Mouse (Mus musculus): ENCODE results near the gene Amer3.

Amer3 gene

GRCm38 (mm10) chr1:34560843-34561242 is 18.6 kb upstream of the Amer3 start, which contains the start of gene Prss40:
Gene Prss40 (minus strand): TSS chr1:34560943.
- H3K36me3 ChIP-seq (ENCODE audit: insufficient read depth, low read length): no peaks in the 10 kb centered on the region
- TF ChIP-seq CTCF (conservative IDR thresholded peaks at IDR 0.05; ENCODE audit: low read length): no peak
- TF ChIP-seq POU5F1 (IDR thresholded peaks at IDR 0.05; ENCODE audit: borderline replicate concordance, low read length): no peak
- TF ChIP-seq NANOG (IDR thresholded peaks at IDR 0.05; ENCODE audit: borderline replicate concordance, low read length): no peak
- H3K27me3 ChIP-seq (ENCODE audit: insufficient read depth, low read length): peaks cover 18% of the 10 kb centered on the region
- peak within 1 kb of the TSS; percentile 29; the same call in 1 of the 2 replicates for H3K4me3 ChIP-seq (replicated peaks; ENCODE audit: low read length)
- peaks cover 7% of the 10 kb centered on the region; the same call in 1 of the 2 replicates for H3K9me3 ChIP-seq (ENCODE audit: low read length)
- H3K4me1 ChIP-seq (replicated peaks; ENCODE audit: low read depth, low read length): peaks cover 12% of the 10 kb centered on the region

GRCm38 (mm10) chr1:34564383-34565045 is 14.9 kb upstream of the Amer3 start:
- peaks cover 7% of the 10 kb centered on the region; the same call in 1 of the 2 replicates for H3K9me3 ChIP-seq (ENCODE audit: low read length)
- no peak overlapping the region for H3K4me3 ChIP-seq (replicated peaks; ENCODE audit: low read length)
- no peaks in the 10 kb centered on the region for H3K36me3 ChIP-seq (ENCODE audit: insufficient read depth, low read length)
- TF ChIP-seq CTCF (conservative IDR thresholded peaks at IDR 0.05; ENCODE audit: low read length): no peak
- TF ChIP-seq POU5F1 (IDR thresholded peaks at IDR 0.05; ENCODE audit: borderline replicate concordance, low read length): no peak
- no peak for TF ChIP-seq NANOG (IDR thresholded peaks at IDR 0.05; ENCODE audit: borderline replicate concordance, low read length)
- H3K27me3 ChIP-seq (ENCODE audit: insufficient read depth, low read length): peaks cover 13% of the 10 kb centered on the region
- H3K4me1 ChIP-seq (replicated peaks; ENCODE audit: low read depth, low read length): peaks cover 15% of the 10 kb centered on the region

DNA sequence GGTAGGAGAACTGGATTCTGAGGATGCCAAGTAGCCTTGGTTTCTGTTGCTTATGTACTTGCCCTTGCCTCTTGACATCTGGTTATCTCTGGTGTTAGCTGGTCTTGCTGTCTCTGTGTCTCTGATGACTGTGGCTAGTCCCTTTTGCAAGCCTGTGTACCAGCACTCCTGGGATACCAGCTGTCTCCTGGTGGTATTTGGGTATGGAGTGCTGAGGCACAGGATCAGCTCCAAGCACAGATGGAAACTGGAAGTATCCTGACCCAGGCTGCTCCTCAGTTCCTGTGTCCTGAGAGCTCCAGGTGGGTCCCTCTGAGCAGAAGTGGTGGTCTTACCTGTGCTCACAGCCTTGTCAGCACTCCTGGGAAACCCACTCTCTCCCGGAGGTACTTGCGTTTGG is 11.3 kb upstream of the Amer3 start:
- peaks cover 7% of the 10 kb centered on the region; the same call in 1 of the 2 replicates for H3K9me3 ChIP-seq (ENCODE audit: low read length)
- H3K4me3 ChIP-seq (replicated peaks; ENCODE audit: low read length): no peak overlapping the region
- H3K4me1 ChIP-seq (replicated peaks; ENCODE audit: low read depth, low read length): peaks cover 20% of the 10 kb centered on the region
- H3K27me3 ChIP-seq (ENCODE audit: insufficient read depth, low read length): no peaks in the 10 kb centered on the region
- no peaks in the 10 kb centered on the region for H3K36me3 ChIP-seq (ENCODE audit: insufficient read depth, low read length)
- TF ChIP-seq POU5F1 (IDR thresholded peaks at IDR 0.05; ENCODE audit: borderline replicate concordance, low read length): no peak
- TF ChIP-seq NANOG (IDR thresholded peaks at IDR 0.05; ENCODE audit: borderline replicate concordance, low read length): no peak
- no peak for TF ChIP-seq CTCF (conservative IDR thresholded peaks at IDR 0.05; ENCODE audit: low read length)

- H3K36me3 ChIP-seq (ENCODE audit: insufficient read depth, low read length): no peaks in the 10 kb centered on the region
- peaks cover 24% of the 10 kb centered on the region for H3K4me1 ChIP-seq (replicated peaks; ENCODE audit: low read depth, low read length)
- no peak overlapping the region for H3K4me3 ChIP-seq (replicated peaks; ENCODE audit: low read length)
- TF ChIP-seq NANOG (IDR thresholded peaks at IDR 0.05; ENCODE audit: borderline replicate concordance, low read length): no peak
- TF ChIP-seq CTCF (conservative IDR thresholded peaks at IDR 0.05; ENCODE audit: low read length): no peak
- TF ChIP-seq POU5F1 (IDR thresholded peaks at IDR 0.05; ENCODE audit: borderline replicate concordance, low read length): no peak
- 0 out of 2 replicates have a peak, but pooled peaks cover under 1% of the 10 kb centered on the region for H3K9me3 ChIP-seq (ENCODE audit: low read length)
- H3K27me3 ChIP-seq (ENCODE audit: insufficient read depth, low read length): no peaks in the 10 kb centered on the region
Measured at GRCm38 (mm10) chr1:34569876-34570275, 9.6 kb upstream of the Amer3 start.

DNA sequence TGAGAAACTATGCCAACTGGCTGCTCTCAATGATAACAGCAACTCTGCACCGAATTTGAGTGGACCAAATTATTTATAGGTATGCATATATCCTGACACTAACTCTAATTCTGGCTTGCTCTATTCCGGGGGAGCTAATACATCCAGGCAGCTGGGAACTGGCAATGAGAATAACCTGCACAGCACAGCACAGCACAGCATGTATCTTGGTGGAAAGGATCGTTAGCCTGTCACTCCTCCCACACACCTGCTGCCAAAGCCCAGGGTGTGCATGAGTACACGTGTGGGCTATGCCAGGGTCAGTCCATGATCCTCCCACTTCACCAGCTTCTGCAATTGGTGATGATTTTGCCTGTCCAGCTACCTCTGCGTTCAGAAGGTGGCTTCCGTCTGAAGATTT is 8.0 kb upstream of the Amer3 start:
- H3K4me1 ChIP-seq (replicated peaks; ENCODE audit: low read depth, low read length): peaks cover 27% of the 10 kb centered on the region
- 0 out of 2 replicates have a peak, but pooled peaks cover 4% of the 10 kb centered on the region for H3K27me3 ChIP-seq (ENCODE audit: insufficient read depth, low read length)
- no peak overlapping the region for H3K4me3 ChIP-seq (replicated peaks; ENCODE audit: low read length)
- TF ChIP-seq CTCF (conservative IDR thresholded peaks at IDR 0.05; ENCODE audit: low read length) (no peak), POU5F1 (IDR thresholded peaks at IDR 0.05; ENCODE audit: borderline replicate concordance, low read length) (no peak), NANOG (IDR thresholded peaks at IDR 0.05; ENCODE audit: borderline replicate concordance, low read length) (no peak)
- no peaks in the 10 kb centered on the region for H3K9me3 ChIP-seq (ENCODE audit: low read length)
- no peaks in the 10 kb centered on the region for H3K36me3 ChIP-seq (ENCODE audit: insufficient read depth, low read length)

- no peak for TF ChIP-seq CTCF (conservative IDR thresholded peaks at IDR 0.05; ENCODE audit: low read length)
- H3K36me3 ChIP-seq (ENCODE audit: insufficient read depth, low read length): no peaks in the 10 kb centered on the region
- H3K9me3 ChIP-seq (ENCODE audit: low read length): no peaks in the 10 kb centered on the region
- no peak overlapping the region for H3K4me3 ChIP-seq (replicated peaks; ENCODE audit: low read length)
- H3K4me1 ChIP-seq (replicated peaks; ENCODE audit: low read depth, low read length): peaks cover 27% of the 10 kb centered on the region
- peaks cover 14% of the 10 kb centered on the region for H3K27me3 ChIP-seq (ENCODE audit: insufficient read depth, low read length)
Measured at GRCm38 (mm10) chr1:34573221-34573620, 6.2 kb upstream of the Amer3 start.

- peaks cover 19% of the 10 kb centered on the region for H3K4me1 ChIP-seq (replicated peaks; ENCODE audit: low read depth, low read length)
- H3K36me3 ChIP-seq (ENCODE audit: insufficient read depth, low read length): no peaks in the 10 kb centered on the region
- H3K9me3 ChIP-seq (ENCODE audit: low read length): no peaks in the 10 kb centered on the region
- TF ChIP-seq POU5F1 (IDR thresholded peaks at IDR 0.05; ENCODE audit: borderline replicate concordance, low read length): no peak
- peaks cover 65% of the 10 kb centered on the region for H3K27me3 ChIP-seq (ENCODE audit: insufficient read depth, low read length)
- H3K4me3 ChIP-seq (replicated peaks; ENCODE audit: low read length): peak overlapping the region; percentile 87
Measured at GRCm38 (mm10) chr1:34579782-34580356, 412 bp downstream of the Amer3 start.

- no peaks in the 10 kb centered on the region for H3K9me3 ChIP-seq (ENCODE audit: low read length)
- peaks cover 77% of the 10 kb centered on the region for H3K27me3 ChIP-seq (ENCODE audit: insufficient read depth, low read length)
- H3K4me3 ChIP-seq (replicated peaks; ENCODE audit: low read length): no peak overlapping the region
- no peaks in the 10 kb centered on the region for H3K36me3 ChIP-seq (ENCODE audit: insufficient read depth, low read length)
- H3K4me1 ChIP-seq (replicated peaks; ENCODE audit: low read depth, low read length): peaks cover 22% of the 10 kb centered on the region
- TF ChIP-seq POU5F1 (IDR thresholded peaks at IDR 0.05; ENCODE audit: borderline replicate concordance, low read length) (no peak), CTCF (conservative IDR thresholded peaks at IDR 0.05; ENCODE audit: low read length) (no peak), NANOG (IDR thresholded peaks at IDR 0.05; ENCODE audit: borderline replicate concordance, low read length) (no peak)
Measured at GRCm38 (mm10) chr1:34582218-34582617, 2.8 kb downstream of the Amer3 start.
